Mouse (Mus musculus): ENCODE measurements around the gene Mpped2. TPM values are rescaled to one million over a fixed set of nuclear protein-coding genes. Genes with fewer than 3 reads are reported as not detected.
A peak's percentile ranks its signal among the peaks of the same experiment; 100 is the strongest.

Mpped2 gene
- total RNA-seq, 1 experiment, result 3.3 TPM

DNA sequence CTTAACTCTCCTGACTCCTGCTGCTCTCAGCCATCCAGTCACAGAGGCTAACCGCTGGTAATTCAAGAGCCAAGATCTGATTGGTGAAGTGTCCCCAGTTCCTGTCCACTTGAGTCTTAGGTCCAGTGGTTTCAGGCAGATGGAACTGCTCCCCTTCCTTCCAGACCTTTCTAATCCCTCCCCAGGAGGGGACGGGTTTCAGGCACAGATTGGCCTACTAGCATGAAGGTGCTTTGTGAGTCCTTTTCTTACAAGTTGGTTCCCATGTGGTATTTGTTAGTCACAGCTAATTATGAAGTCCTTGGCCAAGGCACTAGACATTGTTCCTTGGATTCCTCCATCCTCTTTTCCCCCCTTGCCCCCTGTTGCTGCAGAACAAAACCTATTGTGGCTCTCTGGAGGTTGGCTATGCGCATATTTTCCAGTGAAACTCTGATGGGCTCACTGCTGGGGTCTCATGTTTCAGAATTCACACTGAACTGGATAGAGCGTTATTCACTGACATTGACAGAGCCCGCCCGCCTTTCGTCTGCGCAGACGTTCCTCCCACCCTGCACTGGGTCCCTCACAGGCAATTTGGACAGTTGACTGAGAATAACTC, 163.4 kb downstream of the Mpped2 start:
- in situ Hi-C loops (cut with MboI; ENCODE audit: low sequenced_read_pairs in 2 of 2, unreplicated experiment in 2 of 2), result no loop called here
- H3K4me3 ChIP-seq (ENCODE audit: insufficient read depth in 1 of 2, low read depth in 1 of 2, low read length in 2 of 2, poor library complexity in 1 of 2, severe bottlenecking in 1 of 2), result no peak overlapping the region
- H3K9me3 ChIP-seq (ENCODE audit: control insufficient read depth, insufficient read depth, low read depth, low read length), result no peaks in the 10 kb centered on the region
- H3K4me1 ChIP-seq (ENCODE audit: control insufficient read depth in 2 of 2, insufficient read depth in 2 of 2, low read length in 2 of 2, poor library complexity in 1 of 2), result peaks cover 2 to 14% of the 10 kb centered on the region in 2 experiments; a peak in 3 of 4 replicates
- no peaks in the 10 kb centered on the region for H3K36me3 ChIP-seq (ENCODE audit: control insufficient read depth, insufficient read depth, low read length, poor library complexity, severe bottlenecking)
- TF ChIP-seq MAFK (IDR thresholded peaks at IDR 0.05; ENCODE audit: insufficient read depth, low read depth, low read length) (no peak), CHD2 (IDR thresholded peaks at IDR 0.05; ENCODE audit: low read depth, low read length) (no peak), ZC3H11A (IDR thresholded peaks at IDR 0.05; ENCODE audit: borderline replicate concordance, low read depth, low read length) (no peak), ZNF384 (IDR thresholded peaks at IDR 0.05; ENCODE audit: low read depth, low read length) (no peak), HCFC1 (IDR thresholded peaks at IDR 0.05; ENCODE audit: borderline replicate concordance, insufficient read depth, low read length) (no peak)
- H3K9ac ChIP-seq (ENCODE audit: insufficient read depth, low read depth, low read length, poor library complexity, severe bottlenecking), result no peak overlapping the region
- H3K27ac ChIP-seq (ENCODE audit: insufficient read depth, low read depth, low read length, poor library complexity, severe bottlenecking), result no peak overlapping the region
- DNase-seq (ENCODE audit: low read depth, low spot score), result peak; percentile 43

DNA sequence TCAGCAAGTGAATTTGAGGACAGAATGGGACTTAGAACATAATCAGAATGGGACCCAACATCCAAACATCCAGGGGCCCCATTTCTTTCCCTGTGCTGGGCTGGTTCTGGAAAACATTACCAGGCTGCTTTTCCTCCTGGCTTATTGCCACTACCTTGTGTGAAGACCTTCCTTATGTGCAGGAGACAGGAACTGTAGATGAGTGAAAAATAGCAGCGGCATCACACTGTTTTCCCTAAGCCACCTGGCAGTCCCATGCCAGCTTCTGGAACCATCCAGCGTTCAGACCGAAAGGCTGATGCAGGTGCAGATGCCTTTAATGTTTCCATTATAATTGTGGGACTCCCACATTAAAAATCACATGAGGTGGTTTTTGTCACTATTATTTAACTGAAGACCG, 164.2 kb downstream of the Mpped2 start:
- H3K9ac ChIP-seq (ENCODE audit: insufficient read depth, low read depth, low read length, poor library complexity, severe bottlenecking), result no peak overlapping the region
- peaks cover 2 to 14% of the 10 kb centered on the region in 2 experiments; a peak in 3 of 4 replicates for H3K4me1 ChIP-seq (ENCODE audit: control insufficient read depth in 2 of 2, insufficient read depth in 2 of 2, low read length in 2 of 2, poor library complexity in 1 of 2)
- in situ Hi-C loops (cut with MboI; ENCODE audit: low sequenced_read_pairs in 2 of 2, unreplicated experiment in 2 of 2), result no loop called here
- H3K4me3 ChIP-seq (ENCODE audit: insufficient read depth in 1 of 2, low read depth in 1 of 2, low read length in 2 of 2, poor library complexity in 1 of 2, severe bottlenecking in 1 of 2), result no peak overlapping the region
- no peak overlapping the region for H3K27ac ChIP-seq (ENCODE audit: insufficient read depth, low read depth, low read length, poor library complexity, severe bottlenecking)
- TF ChIP-seq ZC3H11A (IDR thresholded peaks at IDR 0.05; ENCODE audit: borderline replicate concordance, low read depth, low read length) (no peak), MAFK (IDR thresholded peaks at IDR 0.05; ENCODE audit: insufficient read depth, low read depth, low read length) (no peak), ZNF384 (IDR thresholded peaks at IDR 0.05; ENCODE audit: low read depth, low read length) (no peak), HCFC1 (IDR thresholded peaks at IDR 0.05; ENCODE audit: borderline replicate concordance, insufficient read depth, low read length) (no peak)
- no peak for DNase-seq (ENCODE audit: low read depth, low spot score)
- H3K9me3 ChIP-seq (ENCODE audit: control insufficient read depth, insufficient read depth, low read depth, low read length), result no peaks in the 10 kb centered on the region
- no peaks in the 10 kb centered on the region for H3K36me3 ChIP-seq (ENCODE audit: control insufficient read depth, insufficient read depth, low read length, poor library complexity, severe bottlenecking)

DNA sequence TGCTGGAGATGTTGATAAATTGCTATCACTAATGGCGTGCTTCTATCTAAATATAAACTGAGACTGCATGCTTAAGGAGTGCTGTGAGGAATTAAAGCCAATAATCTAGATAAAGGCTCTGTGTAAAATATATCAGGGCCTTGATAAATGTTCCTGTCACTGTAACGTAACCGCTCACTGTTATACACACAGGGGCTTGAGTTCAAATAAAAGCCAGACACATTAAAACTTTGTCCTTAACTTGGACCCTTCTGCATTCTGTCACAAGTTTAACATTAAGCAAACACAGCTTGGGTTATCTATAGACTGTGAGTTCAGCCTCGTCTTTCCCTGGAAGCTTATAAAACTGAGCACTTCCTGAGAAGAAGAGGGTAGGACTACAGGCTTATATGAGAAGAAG, 164.6 kb downstream of the Mpped2 start:
- H3K27ac ChIP-seq (ENCODE audit: insufficient read depth, low read depth, low read length, poor library complexity, severe bottlenecking), result no peak overlapping the region
- H3K36me3 ChIP-seq (ENCODE audit: control insufficient read depth, insufficient read depth, low read length, poor library complexity, severe bottlenecking), result no peaks in the 10 kb centered on the region; the same call in 1 of the 2 replicates
- H3K9ac ChIP-seq (ENCODE audit: insufficient read depth, low read depth, low read length, poor library complexity, severe bottlenecking), result no peak overlapping the region
- DNase-seq (ENCODE audit: low read depth, low spot score), result no peak
- no peaks in the 10 kb centered on the region for H3K9me3 ChIP-seq (ENCODE audit: control insufficient read depth, insufficient read depth, low read depth, low read length)
- TF ChIP-seq MAFK (IDR thresholded peaks at IDR 0.05; ENCODE audit: insufficient read depth, low read depth, low read length), result no peak
- no peak for TF ChIP-seq ZC3H11A (IDR thresholded peaks at IDR 0.05; ENCODE audit: borderline replicate concordance, low read depth, low read length)
- TF ChIP-seq ZNF384 (IDR thresholded peaks at IDR 0.05; ENCODE audit: low read depth, low read length), result no peak
- no peak for TF ChIP-seq HCFC1 (IDR thresholded peaks at IDR 0.05; ENCODE audit: borderline replicate concordance, insufficient read depth, low read length)
- TF ChIP-seq CHD2 (IDR thresholded peaks at IDR 0.05; ENCODE audit: low read depth, low read length), result no peak
- in situ Hi-C loops (cut with MboI; ENCODE audit: low sequenced_read_pairs in 2 of 2, unreplicated experiment in 2 of 2), result no loop called here
- H3K4me1 ChIP-seq (ENCODE audit: control insufficient read depth in 2 of 2, insufficient read depth in 2 of 2, low read length in 2 of 2, poor library complexity in 1 of 2), result peaks cover 2 to 14% of the 10 kb centered on the region in 2 experiments; a peak in 3 of 4 replicates
- no peak overlapping the region for H3K4me3 ChIP-seq (ENCODE audit: insufficient read depth in 1 of 2, low read depth in 1 of 2, low read length in 2 of 2, poor library complexity in 1 of 2, severe bottlenecking in 1 of 2)

DNA sequence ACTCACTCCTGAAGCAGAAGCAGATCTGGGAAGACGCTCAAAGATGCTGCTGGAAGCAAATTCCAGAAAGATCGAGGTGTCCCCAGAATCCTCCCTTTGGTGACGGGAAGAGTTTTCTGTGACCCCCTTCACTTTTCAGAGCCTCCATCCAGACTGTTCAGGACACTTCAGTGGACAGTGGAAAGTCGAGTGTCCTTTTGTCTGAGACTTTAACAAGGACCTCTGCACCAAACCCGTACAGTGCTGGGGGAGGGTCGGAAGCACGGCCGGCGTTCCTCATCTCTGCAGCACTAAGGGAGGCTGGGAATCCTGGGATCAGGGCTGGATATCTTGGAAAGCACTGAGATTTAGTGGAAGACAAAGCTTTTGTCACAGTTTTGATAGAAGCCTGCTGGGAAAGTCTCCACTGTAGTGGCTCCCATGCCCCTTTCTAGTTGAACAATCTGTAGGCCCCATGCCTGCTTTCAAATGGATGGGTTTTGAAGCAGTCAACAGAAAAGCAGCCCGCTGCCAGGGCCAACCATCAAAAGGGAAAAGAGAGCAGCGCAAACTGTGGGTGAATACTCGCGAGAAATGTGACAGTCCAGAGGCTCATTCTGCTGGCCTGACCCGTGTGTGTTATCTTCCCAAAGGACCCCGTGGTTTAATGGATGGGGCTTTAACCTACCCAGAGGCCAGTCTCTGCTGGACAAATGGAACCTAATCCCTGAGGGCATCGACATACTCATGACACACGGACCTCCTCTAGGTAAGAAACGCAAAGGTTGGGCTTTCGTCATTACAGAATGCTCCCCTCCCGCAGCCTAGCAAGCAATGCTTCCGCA, 168.0 kb downstream of the Mpped2 start:
- Histone ChIP-seq H3K36me3 (ENCODE audit: control insufficient read depth, insufficient read depth, low read length, poor library complexity, severe bottlenecking) (peaks cover 2% of the 10 kb centered on the region; the same call in 1 of the 2 replicates), H3K4me3 (ENCODE audit: insufficient read depth in 1 of 2, low read depth in 1 of 2, low read length in 2 of 2, poor library complexity in 1 of 2, severe bottlenecking in 1 of 2) (no peak overlapping the region), H3K27ac (ENCODE audit: insufficient read depth, low read depth, low read length, poor library complexity, severe bottlenecking) (no peak overlapping the region), H3K4me1 (ENCODE audit: control insufficient read depth in 2 of 2, insufficient read depth in 2 of 2, low read length in 2 of 2, poor library complexity in 1 of 2) (peaks cover 2 to 12% of the 10 kb centered on the region in 2 experiments; a peak in 3 of 4 replicates), H3K9ac (ENCODE audit: insufficient read depth, low read depth, low read length, poor library complexity, severe bottlenecking) (no peak overlapping the region), H3K9me3 (ENCODE audit: control insufficient read depth, insufficient read depth, low read depth, low read length) (no peaks in the 10 kb centered on the region)
- no peak for DNase-seq (ENCODE audit: low read depth, low spot score)
- in situ Hi-C loops (cut with MboI; ENCODE audit: low sequenced_read_pairs in 2 of 2, unreplicated experiment in 2 of 2), result no loop called here
- TF ChIP-seq ZC3H11A (IDR thresholded peaks at IDR 0.05; ENCODE audit: borderline replicate concordance, low read depth, low read length), result no peak
- no peak for TF ChIP-seq ZNF384 (IDR thresholded peaks at IDR 0.05; ENCODE audit: low read depth, low read length)
- TF ChIP-seq CHD2 (IDR thresholded peaks at IDR 0.05; ENCODE audit: low read depth, low read length), result no peak
- no peak for TF ChIP-seq HCFC1 (IDR thresholded peaks at IDR 0.05; ENCODE audit: borderline replicate concordance, insufficient read depth, low read length)
- TF ChIP-seq MAFK (IDR thresholded peaks at IDR 0.05; ENCODE audit: insufficient read depth, low read depth, low read length), result no peak

Measured in ES-E14 (cell line).